Mouse (Mus musculus): ENCODE data around the gene Mgarp.

- no peak for TF ChIP-seq UBTF (IDR thresholded peaks at IDR 0.05; ENCODE audit: borderline replicate concordance, insufficient read depth, low read depth, low read length)
- no peak for TF ChIP-seq CTCF (IDR thresholded peaks at IDR 0.05 in 2 of 3, conservative IDR thresholded peaks at IDR 0.05 in 1 of 3; ENCODE audit: control insufficient read depth in 1 of 3, insufficient read depth in 1 of 3, low read depth in 2 of 3, low read length in 3 of 3, poor library complexity in 1 of 3, severe bottlenecking in 1 of 3)
- TF ChIP-seq SIN3A (IDR thresholded peaks at IDR 0.05; ENCODE audit: low read length) = no peak
- no peak for TF ChIP-seq TCF12 (IDR thresholded peaks at IDR 0.05; ENCODE audit: low read depth, low read length)
- TF ChIP-seq EP300 (IDR thresholded peaks at IDR 0.05; ENCODE audit: low read depth in 1 of 2, low read length in 2 of 2) = no peak
- TF ChIP-seq MYB (IDR thresholded peaks at IDR 0.05; ENCODE audit: low read depth, low read length) = no peak
- no peak for TF ChIP-seq HCFC1 (IDR thresholded peaks at IDR 0.05; ENCODE audit: low read depth, low read length)
- no peak for TF ChIP-seq ZMIZ1 (IDR thresholded peaks at IDR 0.05; ENCODE audit: low read depth, low read length)
- TF ChIP-seq MAX (IDR thresholded peaks at IDR 0.05; ENCODE audit: low read length) = no peak
- no peak for TF ChIP-seq POLR2A (IDR thresholded peaks at IDR 0.05; ENCODE audit: control insufficient read depth in 1 of 2, insufficient read depth in 1 of 2, low read depth in 1 of 2, low read length in 2 of 2, poor library complexity in 1 of 2)
Observed at GRCm38 (mm10) chr3:51386441-51387133, 10.0 kb downstream of the Mgarp start.

All from MEL (cell line).